Mouse (Mus musculus) hematopoietic stem cell, adult 5-6 weeks (primary cell): ENCODE data around the gene Tmem240. TPM values are rescaled to one million over a fixed set of nuclear protein-coding genes. Genes with fewer than 3 reads are reported as not detected.

Source experiments
- ATAC-seq, 2 experiments: fragments of 125-278 bp in 1 of 2; replicated peaks in 1 of 2; 2 replicates each; pipeline ENCODE4 v1.8.0; 2016 to 2017; ENCODE audit warnings: inconsistent platforms in 2 of 2, mild to moderate bottlenecking in 2 of 2, moderate number of reproducible peaks in 2 of 2, low read depth in 1 of 2, moderate TSS enrichment in 1 of 2; ENCODE audit not compliant: low FRiP score in 2 of 2, poor library complexity in 2 of 2, severe bottlenecking in 2 of 2, insufficient read depth in 1 of 2, low TSS enrichment in 1 of 2
- total RNA-seq: library from RNA; stranded (forward); fragments of 172-1452, 232-1000 nt; gene quantifications from 2 replicates; pipeline ENCODE4 v1.2.3, GENCODE M21; 2017

Tmem240 gene
- total RNA-seq, 1 experiment from 2014 or later = 1.5 TPM

- peak; percentile 95 to 97 for ATAC-seq
These were observed 26.2 kb downstream of the Tmem240 start, which contains the start of gene Atad3a for GRCm38 (mm10) chr4:155760613-155761355. Gene Atad3a, minus strand, starts transcription at chr4:155761093.

- 0 out of 4 replicates have a peak, but pooled peaks of 1 of the 2 experiments have one; percentile 8 for ATAC-seq
These were observed 26.9 kb downstream of the Tmem240 start for GRCm38 (mm10) chr4:155761356-155762099.

GRCm38 (mm10) chr4:155762357-155762756, 27.8 kb downstream of the Tmem240 start:
- ATAC-seq = no peak

GRCm38 (mm10) chr4:155769496-155769879, 34.9 kb downstream of the Tmem240 start:
- ATAC-seq = no peak

- ATAC-seq = peak; percentile 78
These were observed 35.4 kb downstream of the Tmem240 start for GRCm38 (mm10) chr4:155769880-155770512.

GRCm38 (mm10) chr4:155770626-155771025, 36.0 kb downstream of the Tmem240 start:
- ATAC-seq = no peak

GRCm38 (mm10) chr4:155771706-155772105, 37.1 kb downstream of the Tmem240 start:
- ATAC-seq = no peak

- ATAC-seq = no peak
These were observed 38.2 kb downstream of the Tmem240 start for GRCm38 (mm10) chr4:155772786-155773185.

GRCm38 (mm10) chr4:155773335-155774078, 38.9 kb downstream of the Tmem240 start:
- ATAC-seq = no peak

GRCm38 (mm10) chr4:155774280-155774754, 39.7 kb downstream of the Tmem240 start, which contains the start of gene Vwa1:
Gene Vwa1, minus strand, starts transcription at chr4:155774698.
- peak; percentile 74 to 77 for ATAC-seq

- peak; percentile 22 to 38; a peak in 1 of 4 replicates for ATAC-seq
These were observed 40.6 kb downstream of the Tmem240 start for GRCm38 (mm10) chr4:155774971-155775740.

- no peak for ATAC-seq
These were observed 41.3 kb downstream of the Tmem240 start for GRCm38 (mm10) chr4:155775855-155776254.

- ATAC-seq = no peak
These were observed 42.2 kb downstream of the Tmem240 start for GRCm38 (mm10) chr4:155776704-155777335.

- ATAC-seq = no peak
These were observed 43.2 kb downstream of the Tmem240 start for GRCm38 (mm10) chr4:155777816-155778215.

GRCm38 (mm10) chr4:155779498-155779897, 44.9 kb downstream of the Tmem240 start:
- no peak for ATAC-seq

- ATAC-seq = no peak
These were observed 46.3 kb downstream of the Tmem240 start for GRCm38 (mm10) chr4:155780895-155781294.
